Mouse (Mus musculus) hindbrain, postnatal 0 days (tissue): Measurements from ENCODE around the gene Efcab12. TPM values are rescaled to one million over a fixed set of nuclear protein-coding genes. Genes with fewer than 3 reads are reported as not detected.
A peak's percentile ranks its signal among the peaks of the same experiment; 100 is the strongest.

Experiments used
- ATAC-seq: fragments of 200-750 bp; cut with Nextera tagmentation; 2 replicates; pipeline ENCODE4 v1.8.0; 2017; ENCODE audit warnings: mild to moderate bottlenecking, moderate TSS enrichment, moderate library complexity
- DNase-seq: peaks from one replicate; pipeline ENCODE4 v3.0.0-alpha.2; 2015; ENCODE audit warnings: low spot score
- H3K27ac ChIP-seq: fragments of 300-500 bp; sonication (generic); 2 replicates; pipeline ENCODE4 v1.5.1; 2014; ENCODE audit warnings: mild to moderate bottlenecking
- H3K27me3 ChIP-seq: fragments of 300-500 bp; sonication (generic); 2 replicates; pipeline ENCODE4 v1.6.1; 2014; ENCODE audit warnings: low read length, mixed read lengths; ENCODE audit not compliant: insufficient read depth
- H3K36me3 ChIP-seq: fragments of 300-500 bp; sonication (generic); 2 replicates; pipeline ENCODE4 v1.6.1; 2014; ENCODE audit warnings: low read length, mixed read lengths; ENCODE audit not compliant: insufficient read depth
- H3K4me1 ChIP-seq: fragments of 300-500 bp; sonication (generic); 2 replicates; pipeline ENCODE4 v1.6.1; 2014; ENCODE audit warnings: antibody characterized with exemption, low read length, mixed read lengths; ENCODE audit not compliant: insufficient read depth
- H3K4me2 ChIP-seq: fragments of 300-500 bp; sonication (generic); 2 replicates; pipeline ENCODE4 v1.6.1; 2014; ENCODE audit warnings: low read depth, mild to moderate bottlenecking, low read length, moderate library complexity, mixed read lengths
- H3K4me3 ChIP-seq: fragments of 300-500 bp; sonication (generic); 2 replicates; pipeline ENCODE4 v1.5.1; 2014; ENCODE audit warnings: low read length
- H3K9ac ChIP-seq: fragments of 300-500 bp; sonication (generic); replicated peaks from 2 replicates; pipeline ENCODE4 v1.6.1; 2014; ENCODE audit warnings: mild to moderate bottlenecking, low read length, moderate library complexity, mixed read lengths
- H3K9me3 ChIP-seq: fragments of 300-500 bp; sonication (generic); 2 replicates; pipeline ENCODE4 v1.6.1; 2016; ENCODE audit warnings: low read length, mixed read lengths
- CTCF ChIP-seq: IDR thresholded peaks from 2 replicates; pipeline ENCODE4 v1.5.1; 2016; ENCODE audit warnings: antibody characterized with exemption, control low read depth, low read depth
- WGBS: fragments of 180-500 bp; shearing (Covaris S2); extraction: QIAGEN DNeasy Blood & Tissue Kit; methylation state at CpG from one replicate; pipeline ENCODE4 v1.1.7; 2014; 5-methylcytosine and 5-hydroxymethylcytosine counted together
- polyA plus RNA-seq: library from polyadenylated mRNA; unstranded; fragments of >200 nt; fragmentation: Nextera tagmentation; extraction: Ambion mirVana; gene quantifications from 2 replicates; pipeline ENCODE4 v1.2.1, GENCODE M21; 2015
- total RNA-seq: library from RNA; depleted of rRNA; stranded (reverse); fragments of >200 nt; gene quantifications from 2 replicates; pipeline ENCODE4 v1.2.3, GENCODE M21; 2014

Efcab12 gene
- total and polyA plus RNA-seq, 2 experiments from 2014 or later: 1.6 to 2.4 TPM

GRCm38 (mm10) chr6:115818129-115818528 is 20.1 kb downstream of the Efcab12 start:
- 53% methylated on average over 2 of the region's 2 CpGs for WGBS
- H3K9me3 ChIP-seq: no peaks in the 10 kb centered on the region
- no peak for ATAC-seq
- no peaks in the 10 kb centered on the region for H3K27me3 ChIP-seq
- no peak overlapping the region for H3K4me2 ChIP-seq
- no peak overlapping the region for H3K9ac ChIP-seq
- no peak overlapping the region for H3K4me3 ChIP-seq
- H3K4me1 ChIP-seq: no peaks in the 10 kb centered on the region
- DNase-seq: no peak
- no peak overlapping the region for H3K27ac ChIP-seq
- TF ChIP-seq CTCF: no peak
- H3K36me3 ChIP-seq: no peaks in the 10 kb centered on the region

GRCm38 (mm10) chr6:115815041-115815440 is 23.2 kb downstream of the Efcab12 start:
- Histone ChIP-seq H3K9ac (no peak overlapping the region), H3K4me2 (no peak overlapping the region), H3K27me3 (no peaks in the 10 kb centered on the region), H3K4me1 (no peaks in the 10 kb centered on the region), H3K36me3 (no peaks in the 10 kb centered on the region), H3K9me3 (no peaks in the 10 kb centered on the region), H3K27ac (no peak overlapping the region), H3K4me3 (no peak overlapping the region)
- 73% methylated on average over 4 of the region's 4 CpGs for WGBS
- no peak for ATAC-seq
- DNase-seq: no peak
- no peak for TF ChIP-seq CTCF

- H3K4me1 ChIP-seq: no peaks in the 10 kb centered on the region
- ATAC-seq (peak; percentile 41; the same call in 1 of the 2 replicates), DNase-seq (peak; percentile 74)
- H3K9me3 ChIP-seq: no peaks in the 10 kb centered on the region
- WGBS: 31% methylated on average over 4 of the region's 4 CpGs
- no peak overlapping the region for H3K27ac ChIP-seq
- no peaks in the 10 kb centered on the region for H3K27me3 ChIP-seq
- H3K4me3 ChIP-seq: no peak overlapping the region
- H3K4me2 ChIP-seq: no peak overlapping the region
- H3K36me3 ChIP-seq: no peaks in the 10 kb centered on the region
- TF ChIP-seq CTCF: peak; percentile 74
- no peak overlapping the region for H3K9ac ChIP-seq
Observed at GRCm38 (mm10) chr6:115814104-115814503, 24.1 kb downstream of the Efcab12 start.

GRCm38 (mm10) chr6:115811606-115812005 is 26.6 kb downstream of the Efcab12 start:
- no peak for TF ChIP-seq CTCF
- Histone ChIP-seq H3K9ac (no peak overlapping the region), H3K36me3 (0 out of 2 replicates have a peak, but pooled peaks cover 5% of the 10 kb centered on the region), H3K27ac (no peak overlapping the region), H3K27me3 (no peaks in the 10 kb centered on the region), H3K9me3 (no peaks in the 10 kb centered on the region), H3K4me1 (peaks cover 6% of the 10 kb centered on the region), H3K4me3 (no peak overlapping the region), H3K4me2 (no peak overlapping the region)
- DNase-seq: no peak
- WGBS: 72% methylated on average over 8 of the region's 8 CpGs
- no peak for ATAC-seq

- H3K9ac ChIP-seq: peak within 1 kb of the TSS; percentile 96
- peaks cover 6% of the 10 kb centered on the region for H3K4me1 ChIP-seq
- peak within 1 kb of the TSS; percentile 92 for H3K4me3 ChIP-seq
- H3K27ac ChIP-seq: peak within 1 kb of the TSS; percentile 99
- TF ChIP-seq CTCF: peak; percentile 69
- H3K36me3 ChIP-seq: peaks cover 27% of the 10 kb centered on the region
- peak within 1 kb of the TSS; percentile 74 for H3K4me2 ChIP-seq
- H3K9me3 ChIP-seq: no peaks in the 10 kb centered on the region
- WGBS: under 1% methylated on average over 47 of the region's 47 CpGs
- ATAC-seq (peak; percentile 90), DNase-seq (peak; percentile 94)
- H3K27me3 ChIP-seq: no peaks in the 10 kb centered on the region
Observed at GRCm38 (mm10) chr6:115808488-115809231, 29.6 kb downstream of the Efcab12 start, which contains the start of gene Rpl32. Gene Rpl32 (minus strand): TSS chr6:115808747.

GRCm38 (mm10) chr6:115808196-115808487 is 30.1 kb downstream of the Efcab12 start:
- Histone ChIP-seq H3K4me1 (peaks cover 6% of the 10 kb centered on the region), H3K9ac (peak overlapping the region; percentile 96), H3K36me3 (peaks cover 29% of the 10 kb centered on the region), H3K4me2 (peak overlapping the region; percentile 74), H3K27me3 (no peaks in the 10 kb centered on the region), H3K9me3 (no peaks in the 10 kb centered on the region), H3K4me3 (peak overlapping the region; percentile 92), H3K27ac (peak overlapping the region; percentile 99)
- DNase-seq (no peak), ATAC-seq (peak; percentile 31; the same call in 1 of the 2 replicates)
- no peak for TF ChIP-seq CTCF
- under 1% methylated on average over 22 of the region's 22 CpGs for WGBS
